Mouse (Mus musculus) thymus, adult 2 months (tissue): ENCODE data around the gene Fam53b.

Source experiments
- CTCF ChIP-seq: fragments of 200-500 bp; IDR thresholded peaks from 2 replicates; pipeline ENCODE4 v1.5.1; 2012; ENCODE audit warnings: mild to moderate bottlenecking, control low read depth, low read length, moderate library complexity, borderline replicate concordance; ENCODE audit not compliant: control insufficient read depth, poor library complexity, insufficient read depth; ENCODE audit errors: extremely low read depth
- POLR2A ChIP-seq: fragments of 200-500 bp; IDR thresholded peaks from 2 replicates; pipeline ENCODE4 v1.6.1; 2012; ENCODE audit warnings: mild to moderate bottlenecking, low read length, control low read depth, moderate library complexity; ENCODE audit not compliant: control insufficient read depth, poor library complexity, insufficient read depth; ENCODE audit errors: extremely low read depth

DNA sequence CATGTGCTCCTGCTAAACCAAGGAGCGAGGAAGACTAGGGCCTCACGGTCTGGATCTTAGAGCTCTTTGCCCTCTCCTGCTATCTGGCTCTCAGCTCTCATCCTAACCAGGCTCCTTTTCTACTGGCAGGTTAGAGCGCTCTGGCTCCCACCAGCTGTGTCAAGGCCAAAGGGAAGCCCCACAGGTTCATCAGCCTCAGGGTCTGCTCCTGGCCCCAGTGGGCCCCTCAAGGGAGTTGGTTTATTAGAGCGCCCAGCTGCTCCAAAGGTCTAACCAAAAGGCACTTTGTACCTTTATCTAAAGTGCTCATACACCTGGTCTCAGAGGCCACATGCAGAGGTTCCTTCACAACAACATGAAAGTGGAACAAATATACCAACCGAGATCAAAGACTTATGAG, 57.4 kb downstream of the Fam53b start:
- TF ChIP-seq CTCF (no peak), POLR2A (no peak)
